Mouse (Mus musculus) forebrain, embryonic 15.5 days (tissue): ENCODE measurements at regions not wholly inside any gene's neighbourhood (a gene's known extent, or its start where the extent isn't known, plus 50 kb on each side); places are given as distances from the start of the nearest gene placed in this dataset.

ENCODE experiments used
- ATAC-seq: fragments of 200-750 bp; cut with Nextera tagmentation; replicated peaks from 2 replicates; pipeline ENCODE4 v1.8.0; 2017; ENCODE audit warnings: mild to moderate bottlenecking, moderate TSS enrichment, moderate library complexity
- H3K27ac ChIP-seq: fragments of 300-500 bp; sonication (generic); replicated peaks from 2 replicates; pipeline ENCODE4 v1.5.1; 2015; ENCODE audit warnings: mild to moderate bottlenecking, inconsistent platforms
- H3K27me3 ChIP-seq: fragments of 300-500 bp; sonication (generic); 2 replicates; pipeline ENCODE4 v1.6.1; 2015; ENCODE audit warnings: inconsistent platforms
- H3K36me3 ChIP-seq: fragments of 300-500 bp; sonication (generic); 2 replicates; pipeline ENCODE4 v1.6.1; 2015; ENCODE audit warnings: mild to moderate bottlenecking, inconsistent platforms
- H3K4me1 ChIP-seq: fragments of 300-500 bp; sonication (generic); 2 replicates; pipeline ENCODE4 v1.6.1; 2015; ENCODE audit warnings: inconsistent platforms
- H3K4me2 ChIP-seq: fragments of 300-500 bp; sonication (generic); replicated peaks from 2 replicates; pipeline ENCODE4 v1.6.1; 2015; ENCODE audit warnings: mild to moderate bottlenecking, inconsistent platforms
- H3K4me3 ChIP-seq: fragments of 300-500 bp; sonication (generic); 2 replicates; pipeline ENCODE4 v1.5.1; 2015; ENCODE audit warnings: mild to moderate bottlenecking, inconsistent platforms
- H3K9ac ChIP-seq: fragments of 300-500 bp; sonication (generic); replicated peaks from 2 replicates; pipeline ENCODE4 v1.6.1; 2015; ENCODE audit warnings: mild to moderate bottlenecking, inconsistent platforms
- H3K9me3 ChIP-seq: fragments of 300-500 bp; sonication (generic); 2 replicates; pipeline ENCODE4 v1.6.1; 2016; ENCODE audit warnings: inconsistent platforms
- WGBS: fragments of 180-500 bp; shearing (Covaris S2); methylation state at CpG from one replicate; pipeline ENCODE4 v1.1.7; 2015; ENCODE audit warnings: mixed read lengths; 5-methylcytosine and 5-hydroxymethylcytosine counted together

GRCm38 (mm10) chr8:34596593-34596992 lies 485.1 kb upstream of the Gm10131 start:
- no peaks in the 10 kb centered on the region for H3K36me3 ChIP-seq
- H3K9me3 ChIP-seq = no peaks in the 10 kb centered on the region
- no peaks in the 10 kb centered on the region for H3K27me3 ChIP-seq
- 81% methylated on average over 5 of the region's 5 CpGs for WGBS
- H3K9ac ChIP-seq = no peak overlapping the region
- H3K4me1 ChIP-seq = peaks cover 5% of the 10 kb centered on the region; the same call in 1 of the 2 replicates
- H3K4me3 ChIP-seq = no peak overlapping the region
- ATAC-seq = no peak
- no peak overlapping the region for H3K27ac ChIP-seq
- H3K4me2 ChIP-seq = no peak overlapping the region

GRCm38 (mm10) chr8:34590976-34591749 lies 479.6 kb upstream of the Gm10131 start:
- H3K27ac ChIP-seq = no peak overlapping the region
- no peaks in the 10 kb centered on the region for H3K9me3 ChIP-seq
- no peak overlapping the region for H3K4me3 ChIP-seq
- H3K27me3 ChIP-seq = no peaks in the 10 kb centered on the region
- no peak for ATAC-seq
- H3K36me3 ChIP-seq = no peaks in the 10 kb centered on the region
- H3K4me2 ChIP-seq = no peak overlapping the region
- WGBS = 91% methylated on average over 8 of the region's 8 CpGs
- no peak overlapping the region for H3K9ac ChIP-seq
- H3K4me1 ChIP-seq = no peaks in the 10 kb centered on the region

- no peak overlapping the region for H3K4me3 ChIP-seq
- H3K9me3 ChIP-seq = no peaks in the 10 kb centered on the region
- no peak overlapping the region for H3K9ac ChIP-seq
- no peak for ATAC-seq
- H3K27me3 ChIP-seq = no peaks in the 10 kb centered on the region
- no peaks in the 10 kb centered on the region for H3K4me1 ChIP-seq
- 26% methylated on average over 4 of the region's 4 CpGs for WGBS
- no peak overlapping the region for H3K27ac ChIP-seq
- no peak overlapping the region for H3K4me2 ChIP-seq
- no peaks in the 10 kb centered on the region for H3K36me3 ChIP-seq
These were observed 466.5 kb upstream of the Gm10131 start for GRCm38 (mm10) chr8:34578043-34578442.

GRCm38 (mm10) chr8:34574009-34574408 lies 462.5 kb upstream of the Gm10131 start:
- no peak for ATAC-seq
- Histone ChIP-seq H3K9ac (no peak overlapping the region), H3K4me1 (no peaks in the 10 kb centered on the region), H3K4me3 (no peak overlapping the region), H3K27me3 (no peaks in the 10 kb centered on the region), H3K4me2 (no peak overlapping the region), H3K36me3 (no peaks in the 10 kb centered on the region), H3K9me3 (no peaks in the 10 kb centered on the region), H3K27ac (no peak overlapping the region)
- WGBS = 66% methylated on average over 3 of the region's 3 CpGs

- no peak for ATAC-seq
- no peaks in the 10 kb centered on the region for H3K9me3 ChIP-seq
- no peak overlapping the region for H3K9ac ChIP-seq
- H3K27ac ChIP-seq = no peak overlapping the region
- H3K4me1 ChIP-seq = no peaks in the 10 kb centered on the region
- H3K27me3 ChIP-seq = no peaks in the 10 kb centered on the region
- no peak overlapping the region for H3K4me3 ChIP-seq
- WGBS = 90% methylated on average over 9 of the region's 9 CpGs
- H3K4me2 ChIP-seq = no peak overlapping the region
- H3K36me3 ChIP-seq = no peaks in the 10 kb centered on the region
These were observed 461.7 kb upstream of the Gm10131 start for GRCm38 (mm10) chr8:34573007-34573881.

GRCm38 (mm10) chr8:34571736-34572135 lies 460.2 kb upstream of the Gm10131 start:
- H3K27me3 ChIP-seq = no peaks in the 10 kb centered on the region
- H3K9me3 ChIP-seq = no peaks in the 10 kb centered on the region
- no peak overlapping the region for H3K27ac ChIP-seq
- 100% methylated on average over 1 of the region's 1 CpGs for WGBS
- no peak for ATAC-seq
- H3K9ac ChIP-seq = no peak overlapping the region
- H3K4me3 ChIP-seq = no peak overlapping the region
- no peaks in the 10 kb centered on the region for H3K36me3 ChIP-seq
- no peak overlapping the region for H3K4me2 ChIP-seq
- H3K4me1 ChIP-seq = no peaks in the 10 kb centered on the region

GRCm38 (mm10) chr8:34562278-34562677 lies 450.7 kb upstream of the Gm10131 start:
- H3K27ac ChIP-seq = no peak overlapping the region
- H3K4me1 ChIP-seq = no peaks in the 10 kb centered on the region
- 79% methylated on average over 8 of the region's 8 CpGs for WGBS
- H3K27me3 ChIP-seq = no peaks in the 10 kb centered on the region
- no peaks in the 10 kb centered on the region for H3K9me3 ChIP-seq
- no peaks in the 10 kb centered on the region for H3K36me3 ChIP-seq
- H3K9ac ChIP-seq = no peak overlapping the region
- no peak overlapping the region for H3K4me2 ChIP-seq
- no peak for ATAC-seq
- no peak overlapping the region for H3K4me3 ChIP-seq

- H3K27ac ChIP-seq = no peak overlapping the region
- H3K27me3 ChIP-seq = no peaks in the 10 kb centered on the region
- H3K9me3 ChIP-seq = no peaks in the 10 kb centered on the region
- WGBS = 79% methylated on average over 5 of the region's 5 CpGs
- no peaks in the 10 kb centered on the region for H3K4me1 ChIP-seq
- no peaks in the 10 kb centered on the region for H3K36me3 ChIP-seq
- no peak for ATAC-seq
- no peak overlapping the region for H3K4me2 ChIP-seq
- H3K4me3 ChIP-seq = no peak overlapping the region
- no peak overlapping the region for H3K9ac ChIP-seq
These were observed 438.2 kb upstream of the Gm10131 start for GRCm38 (mm10) chr8:34549786-34550185.

- WGBS = 16% methylated on average over 11 of the region's 11 CpGs
- no peak overlapping the region for H3K27ac ChIP-seq
- no peak overlapping the region for H3K4me3 ChIP-seq
- no peak overlapping the region for H3K4me2 ChIP-seq
- H3K36me3 ChIP-seq = no peaks in the 10 kb centered on the region
- H3K4me1 ChIP-seq = no peaks in the 10 kb centered on the region
- H3K9me3 ChIP-seq = no peaks in the 10 kb centered on the region
- H3K27me3 ChIP-seq = no peaks in the 10 kb centered on the region
- no peak for ATAC-seq
- no peak overlapping the region for H3K9ac ChIP-seq
These were observed 435.3 kb upstream of the Gm10131 start for GRCm38 (mm10) chr8:34546815-34547214.

- WGBS = 58% methylated on average over 3 of the region's 3 CpGs
- no peaks in the 10 kb centered on the region for H3K4me1 ChIP-seq
- no peak overlapping the region for H3K4me3 ChIP-seq
- no peaks in the 10 kb centered on the region for H3K9me3 ChIP-seq
- no peak overlapping the region for H3K4me2 ChIP-seq
- no peak overlapping the region for H3K27ac ChIP-seq
- H3K36me3 ChIP-seq = no peaks in the 10 kb centered on the region
- ATAC-seq = no peak
- no peaks in the 10 kb centered on the region for H3K27me3 ChIP-seq
- H3K9ac ChIP-seq = no peak overlapping the region
These were observed 431.0 kb upstream of the Gm10131 start for GRCm38 (mm10) chr8:34542361-34543038.

GRCm38 (mm10) chr8:34539232-34539631 lies 427.7 kb upstream of the Gm10131 start:
- Histone ChIP-seq H3K27ac (no peak overlapping the region), H3K36me3 (no peaks in the 10 kb centered on the region), H3K27me3 (no peaks in the 10 kb centered on the region), H3K9me3 (no peaks in the 10 kb centered on the region), H3K4me1 (no peaks in the 10 kb centered on the region), H3K4me3 (no peak overlapping the region), H3K9ac (no peak overlapping the region), H3K4me2 (no peak overlapping the region)
- no peak for ATAC-seq
- 83% methylated on average over 4 of the region's 4 CpGs for WGBS

- no peak overlapping the region for H3K27ac ChIP-seq
- WGBS = 84% methylated on average over 3 of the region's 3 CpGs
- no peak overlapping the region for H3K4me3 ChIP-seq
- ATAC-seq = no peak
- H3K27me3 ChIP-seq = no peaks in the 10 kb centered on the region
- H3K9me3 ChIP-seq = no peaks in the 10 kb centered on the region
- H3K4me2 ChIP-seq = no peak overlapping the region
- no peak overlapping the region for H3K9ac ChIP-seq
- H3K36me3 ChIP-seq = no peaks in the 10 kb centered on the region
- H3K4me1 ChIP-seq = no peaks in the 10 kb centered on the region
These were observed 423.9 kb upstream of the Gm10131 start for GRCm38 (mm10) chr8:34535434-34535833.
